Mouse (Mus musculus): ENCODE data around the gene Tcp11l2. TPM values are rescaled to one million over a fixed set of nuclear protein-coding genes. Genes with fewer than 3 reads are reported as not detected.
A peak's percentile ranks its signal among the peaks of the same experiment; 100 is the strongest.

Gene Tcp11l2
- polyA plus RNA-seq, 1 experiment from 2014 or later: 16.8 TPM

DNA sequence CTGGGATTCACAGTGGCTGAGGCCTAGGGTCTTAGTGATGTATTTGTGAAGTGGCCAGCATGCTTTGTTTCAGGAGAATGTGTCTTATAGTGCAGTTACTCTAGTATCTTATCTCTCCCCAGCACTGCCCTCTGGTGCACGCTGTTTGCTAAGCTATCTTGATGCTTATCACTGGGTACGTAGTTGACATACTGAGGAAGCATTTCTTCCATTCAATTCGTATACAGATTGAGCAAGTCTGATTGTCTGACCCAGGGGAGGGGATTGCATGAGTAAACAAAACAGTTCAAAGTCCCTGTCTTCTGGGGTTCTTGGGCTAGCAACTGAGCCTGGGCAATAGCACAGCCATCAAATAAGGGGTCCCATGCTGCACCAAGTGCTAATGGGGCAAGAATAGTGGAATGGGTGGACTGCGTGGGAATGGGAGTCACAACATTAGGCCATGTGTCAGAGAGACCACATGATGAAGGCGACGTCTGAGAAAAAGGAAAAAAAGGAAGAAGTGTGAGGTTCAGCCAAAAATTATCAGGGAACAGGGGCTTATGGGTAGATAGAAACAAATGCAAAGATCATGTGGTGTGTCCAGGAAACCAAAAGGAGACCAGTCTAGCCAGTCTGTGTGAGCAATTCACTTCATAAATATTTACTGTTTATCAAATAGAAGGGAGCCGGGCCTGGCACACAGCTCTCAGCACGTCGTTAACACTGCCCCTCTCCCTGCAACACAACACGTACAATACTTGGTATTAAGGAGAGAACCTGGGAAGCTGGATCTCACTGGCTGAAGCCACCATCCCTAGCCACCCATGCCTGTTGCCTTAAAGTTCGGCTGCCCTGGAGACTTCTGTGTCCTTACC lies 33.4 kb upstream of the Tcp11l2 start:
- no peak overlapping the region for H3K4me3 ChIP-seq (replicated peaks)
- 73% methylated on average over 11 of the region's 11 CpGs for WGBS
- no peak for ATAC-seq (replicated peaks; ENCODE audit: low FRiP score)
- H3K9ac ChIP-seq: no peak overlapping the region
- no peak overlapping the region for H3K27ac ChIP-seq
- no peaks in the 10 kb centered on the region for H3K36me3 ChIP-seq
- peaks cover 8% of the 10 kb centered on the region; the same call in 1 of the 2 replicates for H3K4me1 ChIP-seq
- H3K9me3 ChIP-seq (replicated peaks): no peaks in the 10 kb centered on the region
- H3K4me2 ChIP-seq: no peak overlapping the region
- no peaks in the 10 kb centered on the region for H3K27me3 ChIP-seq

DNA sequence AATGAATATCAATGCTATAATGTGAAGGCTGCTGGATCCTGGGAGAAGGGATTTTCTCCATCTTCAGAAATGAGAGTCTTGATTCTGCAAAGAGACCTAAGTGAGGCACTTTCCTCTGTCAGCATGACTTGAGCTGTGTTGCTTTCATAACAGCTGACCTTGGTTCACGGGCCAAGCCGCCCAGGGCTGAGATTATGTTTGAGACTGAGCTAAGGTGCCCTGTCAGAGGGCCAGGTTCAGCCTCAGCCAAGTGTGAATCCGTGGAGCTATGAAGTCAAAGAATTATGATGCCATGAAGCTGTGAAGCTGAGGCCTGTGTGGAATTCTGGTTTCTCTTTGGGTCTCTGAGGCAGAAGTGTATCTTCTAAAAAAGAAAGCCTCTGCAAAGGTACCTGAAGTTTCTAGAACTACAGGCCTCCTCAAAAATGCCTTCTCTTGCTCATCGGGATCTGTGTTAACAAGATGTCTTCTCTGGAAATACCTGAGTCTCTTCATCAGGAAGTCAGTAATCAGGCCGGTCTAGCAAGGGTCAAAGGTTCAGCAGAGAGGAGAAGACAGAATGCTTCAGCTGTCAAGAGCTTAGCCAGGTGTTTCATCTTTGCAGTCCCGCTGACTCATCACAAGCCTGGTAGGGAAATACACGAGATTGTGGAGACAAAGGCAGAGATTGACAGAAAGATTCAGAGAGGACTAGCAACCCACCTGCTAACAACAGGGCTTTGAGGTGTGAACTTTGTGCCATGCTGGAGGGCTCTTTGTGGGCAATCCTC lies 31.4 kb upstream of the Tcp11l2 start:
- WGBS: 44% methylated on average over 7 of the region's 7 CpGs
- ATAC-seq (replicated peaks; ENCODE audit: low FRiP score): no peak

DNA sequence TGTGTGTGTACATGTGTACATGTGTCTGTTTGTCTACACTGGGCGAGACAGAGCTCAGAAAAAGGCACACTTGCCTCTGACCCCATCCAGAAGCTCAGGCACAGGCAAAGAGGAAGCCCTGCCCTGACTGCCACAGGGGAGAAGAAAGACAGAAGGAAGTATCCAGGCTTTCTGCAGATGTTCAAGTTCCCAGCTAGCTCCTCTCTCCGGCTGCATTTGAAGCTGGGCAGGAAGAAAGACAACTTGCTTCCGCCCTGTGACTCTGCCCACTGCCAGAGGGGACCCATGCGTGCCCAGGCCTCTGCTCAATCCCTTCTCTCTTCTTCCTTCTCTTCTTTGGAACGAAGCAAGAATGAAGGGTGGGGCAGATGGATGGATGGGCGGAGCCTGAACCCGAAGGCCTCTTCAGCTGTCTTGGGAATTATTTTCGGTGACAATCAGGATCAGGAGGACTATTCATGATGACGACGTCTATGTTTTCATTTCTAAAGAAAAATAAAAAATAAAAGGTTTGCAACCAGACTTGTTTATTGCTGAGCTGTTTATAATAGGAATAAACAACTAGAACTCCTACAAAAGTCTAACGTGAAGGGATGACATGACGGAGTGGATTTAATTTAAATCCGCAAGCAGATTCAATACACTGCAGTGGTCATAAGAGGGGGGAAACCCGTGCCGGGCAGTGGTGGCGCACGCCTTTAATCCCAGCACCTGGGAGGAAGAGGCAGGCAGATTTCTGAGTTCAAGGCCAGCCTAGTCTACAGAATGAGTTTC lies 27.1 kb upstream of the Tcp11l2 start:
- Histone ChIP-seq H3K9ac (no peak overlapping the region), H3K4me3 (replicated peaks) (no peak overlapping the region), H3K4me2 (no peak overlapping the region), H3K9me3 (replicated peaks) (no peaks in the 10 kb centered on the region), H3K36me3 (no peaks in the 10 kb centered on the region), H3K27ac (no peak overlapping the region), H3K4me1 (peaks cover 11% of the 10 kb centered on the region), H3K27me3 (no peaks in the 10 kb centered on the region)
- no peak for ATAC-seq (replicated peaks; ENCODE audit: low FRiP score)
- WGBS: 86% methylated on average over 17 of the region's 17 CpGs

More for the DNA sequence above, 31.4 kb upstream of the Tcp11l2 start:
- H3K27ac ChIP-seq: no peak overlapping the region
- H3K36me3 ChIP-seq: no peaks in the 10 kb centered on the region
- H3K27me3 ChIP-seq: no peaks in the 10 kb centered on the region
- H3K4me1 ChIP-seq: peaks cover 8% of the 10 kb centered on the region; the same call in 1 of the 2 replicates
- no peaks in the 10 kb centered on the region for H3K9me3 ChIP-seq (replicated peaks)
- H3K4me3 ChIP-seq (replicated peaks): no peak overlapping the region
- no peak overlapping the region for H3K4me2 ChIP-seq
- H3K9ac ChIP-seq: no peak overlapping the region

DNA sequence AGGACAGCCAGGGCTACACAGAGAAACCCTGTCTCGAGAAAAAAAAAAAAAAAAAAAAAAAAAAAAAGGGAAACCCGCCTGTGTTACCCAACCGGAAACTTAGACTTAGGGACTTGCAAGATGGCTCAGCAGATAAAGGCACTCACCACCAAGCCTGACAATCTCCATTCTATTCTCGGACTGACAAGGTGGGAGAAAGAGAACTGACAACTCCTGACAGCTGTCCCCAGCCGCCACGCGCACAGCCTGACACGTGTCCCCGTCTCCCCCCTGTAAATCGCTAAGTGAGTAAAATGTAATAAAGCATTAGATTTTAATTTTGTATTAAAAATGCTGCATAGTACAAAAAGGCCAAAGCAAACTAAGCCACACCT lies 26.5 kb upstream of the Tcp11l2 start:
- Histone ChIP-seq H3K36me3 (no peaks in the 10 kb centered on the region), H3K4me1 (peaks cover 12% of the 10 kb centered on the region), H3K4me3 (replicated peaks) (no peak overlapping the region), H3K27me3 (no peaks in the 10 kb centered on the region), H3K9ac (no peak overlapping the region), H3K9me3 (replicated peaks) (no peaks in the 10 kb centered on the region), H3K4me2 (no peak overlapping the region), H3K27ac (no peak overlapping the region)
- WGBS: 71% methylated on average over 10 of the region's 10 CpGs
- ATAC-seq (replicated peaks; ENCODE audit: low FRiP score): no peak

DNA sequence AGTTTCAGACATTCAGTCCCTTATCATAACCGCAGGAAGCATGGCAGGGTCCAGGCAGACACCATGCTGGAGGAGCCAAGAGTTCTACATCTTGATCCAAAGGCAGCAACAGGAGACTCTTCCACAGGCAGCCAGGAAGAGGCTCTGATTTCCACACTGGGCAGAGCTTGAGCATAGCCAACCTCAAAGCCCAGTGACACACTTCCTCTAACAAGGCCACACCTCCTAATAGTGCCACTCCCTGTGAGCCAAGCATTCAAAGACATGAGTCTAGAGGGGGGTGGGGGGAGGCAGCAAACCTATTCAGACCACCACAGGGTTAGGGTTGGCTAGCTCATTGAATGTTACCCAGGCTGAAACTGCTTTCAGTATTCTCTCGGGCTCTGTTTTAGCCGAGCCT lies 24.6 kb upstream of the Tcp11l2 start:
- peaks cover 6% of the 10 kb centered on the region for H3K4me1 ChIP-seq
- H3K27me3 ChIP-seq: no peaks in the 10 kb centered on the region
- no peak for ATAC-seq (replicated peaks; ENCODE audit: low FRiP score)
- H3K27ac ChIP-seq: no peak overlapping the region
- H3K4me3 ChIP-seq (replicated peaks): no peak overlapping the region
- 93% methylated on average over 3 of the region's 3 CpGs for WGBS
- no peak overlapping the region for H3K9ac ChIP-seq
- H3K36me3 ChIP-seq: no peaks in the 10 kb centered on the region
- no peak overlapping the region for H3K4me2 ChIP-seq
- no peaks in the 10 kb centered on the region for H3K9me3 ChIP-seq (replicated peaks)

GRCm38 (mm10) chr10:84552477-84552876 lies 23.9 kb upstream of the Tcp11l2 start:
- Histone ChIP-seq H3K9ac (no peak overlapping the region), H3K4me3 (replicated peaks) (no peak overlapping the region), H3K4me1 (peaks cover 6% of the 10 kb centered on the region), H3K36me3 (no peaks in the 10 kb centered on the region), H3K4me2 (no peak overlapping the region), H3K27me3 (no peaks in the 10 kb centered on the region), H3K27ac (no peak overlapping the region), H3K9me3 (replicated peaks) (no peaks in the 10 kb centered on the region)
- 89% methylated on average over 2 of the region's 2 CpGs for WGBS
- no peak for ATAC-seq (replicated peaks; ENCODE audit: low FRiP score)

DNA sequence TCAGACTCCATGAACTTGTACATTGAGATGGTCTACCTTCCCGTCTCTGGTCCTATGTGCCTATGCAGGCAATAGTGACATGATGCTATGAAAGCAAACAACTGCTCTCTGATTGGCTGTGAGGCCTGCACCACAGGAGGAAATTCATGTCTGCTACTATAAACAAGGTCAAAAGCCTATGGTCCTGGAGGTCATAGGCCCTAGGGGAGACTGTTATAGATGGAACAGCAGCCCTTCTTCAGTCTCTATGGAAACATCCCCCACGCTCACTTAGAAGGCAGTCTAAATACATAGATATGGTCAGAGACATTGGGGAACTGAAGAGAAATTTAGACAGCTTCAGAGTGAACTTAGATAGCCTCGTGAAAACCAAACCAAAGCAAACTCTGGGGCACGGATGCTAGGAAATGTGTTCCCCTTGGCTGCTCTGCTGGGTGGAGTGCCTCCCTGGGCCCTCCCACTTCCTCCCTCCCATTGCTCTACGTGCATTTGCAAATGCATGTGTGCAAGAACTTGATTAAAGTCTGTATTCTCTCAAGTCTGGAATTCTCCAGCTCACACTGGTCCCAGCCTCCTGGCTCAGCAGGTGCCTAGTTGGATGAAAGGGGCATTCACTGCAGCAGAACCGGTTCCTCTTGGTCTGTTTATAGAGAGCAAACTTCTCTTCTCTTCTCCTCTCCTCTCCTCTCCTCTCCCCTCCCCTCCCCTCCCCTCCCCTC lies 22.0 kb upstream of the Tcp11l2 start:
- WGBS: 39% methylated on average over 6 of the region's 6 CpGs

DNA sequence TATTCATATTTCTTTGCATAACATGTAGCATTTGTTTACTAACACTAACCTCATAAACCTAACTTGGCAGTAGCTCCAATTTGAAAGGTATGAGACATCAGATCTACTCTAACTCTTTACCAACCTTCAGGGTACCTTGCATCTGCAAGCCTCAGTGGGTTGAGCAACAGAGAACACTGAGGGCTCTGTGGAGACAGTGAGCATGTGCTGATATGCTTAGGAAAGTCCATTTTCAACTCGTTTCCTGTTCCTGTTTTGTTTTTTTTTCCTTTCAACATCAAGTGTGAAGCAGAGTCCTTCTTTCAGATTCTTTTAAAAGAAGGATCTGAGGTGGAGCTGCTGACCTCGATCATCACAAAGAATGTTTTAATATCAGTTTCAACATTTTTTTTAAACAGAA lies 20.3 kb upstream of the Tcp11l2 start:
- Histone ChIP-seq H3K9ac (no peak overlapping the region), H3K9me3 (replicated peaks) (peaks cover 5% of the 10 kb centered on the region; the same call in 1 of the 2 replicates), H3K36me3 (no peaks in the 10 kb centered on the region), H3K4me1 (peaks cover 6% of the 10 kb centered on the region), H3K27me3 (no peaks in the 10 kb centered on the region), H3K4me2 (no peak overlapping the region), H3K27ac (no peak overlapping the region), H3K4me3 (replicated peaks) (no peak overlapping the region)
- ATAC-seq (replicated peaks; ENCODE audit: low FRiP score): no peak
- WGBS: 82% methylated on average over 2 of the region's 2 CpGs

More for the DNA sequence above, 22.0 kb upstream of the Tcp11l2 start:
- Histone ChIP-seq H3K27me3 (no peaks in the 10 kb centered on the region), H3K27ac (peak overlapping the region; percentile 78), H3K9ac (no peak overlapping the region), H3K4me1 (peaks cover 6% of the 10 kb centered on the region), H3K9me3 (replicated peaks) (peaks cover 5% of the 10 kb centered on the region; the same call in 1 of the 2 replicates), H3K4me2 (no peak overlapping the region), H3K36me3 (no peaks in the 10 kb centered on the region), H3K4me3 (replicated peaks) (no peak overlapping the region)
- ATAC-seq (replicated peaks; ENCODE audit: low FRiP score): peak; percentile 89

GRCm38 (mm10) chr10:84558511-84558910 lies 17.9 kb upstream of the Tcp11l2 start:
- H3K36me3 ChIP-seq: no peaks in the 10 kb centered on the region
- H3K4me2 ChIP-seq: no peak overlapping the region
- ATAC-seq (replicated peaks; ENCODE audit: low FRiP score): no peak
- H3K27ac ChIP-seq: no peak overlapping the region
- H3K9ac ChIP-seq: no peak overlapping the region
- WGBS: 94% methylated on average over 1 of the region's 1 CpGs
- peaks cover 5% of the 10 kb centered on the region; the same call in 1 of the 2 replicates for H3K9me3 ChIP-seq (replicated peaks)
- H3K4me3 ChIP-seq (replicated peaks): no peak overlapping the region
- H3K4me1 ChIP-seq: peaks cover 11% of the 10 kb centered on the region
- H3K27me3 ChIP-seq: no peaks in the 10 kb centered on the region

- ATAC-seq (replicated peaks; ENCODE audit: low FRiP score): no peak
- H3K4me3 ChIP-seq (replicated peaks): no peak overlapping the region
- peaks cover 5% of the 10 kb centered on the region; the same call in 1 of the 2 replicates for H3K4me1 ChIP-seq
- H3K36me3 ChIP-seq: no peaks in the 10 kb centered on the region
- no peak overlapping the region for H3K9ac ChIP-seq
- no peaks in the 10 kb centered on the region for H3K27me3 ChIP-seq
- H3K27ac ChIP-seq: no peak overlapping the region
- H3K9me3 ChIP-seq (replicated peaks): peaks cover 5% of the 10 kb centered on the region; the same call in 1 of the 2 replicates
- 76% methylated on average over 4 of the region's 4 CpGs for WGBS
- H3K4me2 ChIP-seq: no peak overlapping the region
Observed at GRCm38 (mm10) chr10:84559986-84560385, 16.4 kb upstream of the Tcp11l2 start.

GRCm38 (mm10) chr10:84562121-84562520 lies 14.3 kb upstream of the Tcp11l2 start:
- 69% methylated on average over 5 of the region's 5 CpGs for WGBS
- H3K4me2 ChIP-seq: no peak overlapping the region
- H3K27ac ChIP-seq: no peak overlapping the region
- peaks cover 5% of the 10 kb centered on the region; the same call in 1 of the 2 replicates for H3K9me3 ChIP-seq (replicated peaks)
- no peaks in the 10 kb centered on the region for H3K36me3 ChIP-seq
- no peak overlapping the region for H3K4me3 ChIP-seq (replicated peaks)
- ATAC-seq (replicated peaks; ENCODE audit: low FRiP score): no peak
- H3K4me1 ChIP-seq: peaks cover 5% of the 10 kb centered on the region; the same call in 1 of the 2 replicates
- H3K9ac ChIP-seq: no peak overlapping the region
- H3K27me3 ChIP-seq: no peaks in the 10 kb centered on the region

All from kidney, embryonic 15.5 days (tissue).